Mouse (Mus musculus): ENCODE data around the gene Odr4.

- TF ChIP-seq CTCF (IDR thresholded peaks at IDR 0.05; ENCODE audit: low read depth, low read length) (no peak), EP300 (IDR thresholded peaks at IDR 0.05; ENCODE audit: insufficient read depth, low read depth, low read length) (no peak)
These were observed 14.4 kb upstream of the Odr4 start for GRCm38 (mm10) chr1:150407285-150407684.
